Mouse (Mus musculus) layer of hippocampus, postnatal 10 days (tissue): ENCODE measurements around the gene Arsg. TPM values are rescaled to one million over a fixed set of nuclear protein-coding genes. Genes with fewer than 3 reads are reported as not detected.

ENCODE experiments used
- DNase-seq, 2 experiments: peaks; one replicate each; pipeline ENCODE4 v3.0.0; 2021; ENCODE audit warnings: low spot score in 2 of 2
- total RNA-seq, 2 experiments: library from RNA; stranded (reverse); gene quantifications; 2 replicates each; pipeline ENCODE4 v1.2.3; 2021

The Arsg gene
- total RNA-seq, 2 experiments from 2014 or later = 6.6 to 9.1 TPM

GRCm38 (mm10) chr11:109544432-109544831 is 71.3 kb downstream of the Arsg start:
- DNase-seq = no peak

- DNase-seq = no peak
Observed at GRCm38 (mm10) chr11:109545265-109545664, 72.1 kb downstream of the Arsg start.

GRCm38 (mm10) chr11:109545700-109546143 is 72.5 kb downstream of the Arsg start:
- DNase-seq = no peak

GRCm38 (mm10) chr11:109546305-109547001 is 73.3 kb downstream of the Arsg start:
- no peak for DNase-seq

GRCm38 (mm10) chr11:109547652-109548051 is 74.5 kb downstream of the Arsg start:
- no peak for DNase-seq

GRCm38 (mm10) chr11:109549599-109550290 is 76.6 kb downstream of the Arsg start:
- no peak for DNase-seq

- DNase-seq = no peak
Observed at GRCm38 (mm10) chr11:109553921-109554320, 80.7 kb downstream of the Arsg start.

- DNase-seq = no peak
Observed at GRCm38 (mm10) chr11:109554443-109554842, 81.3 kb downstream of the Arsg start.

GRCm38 (mm10) chr11:109556130-109556529 is 83.0 kb downstream of the Arsg start:
- no peak for DNase-seq

GRCm38 (mm10) chr11:109557419-109557818 is 84.2 kb downstream of the Arsg start:
- DNase-seq = no peak

GRCm38 (mm10) chr11:109559241-109559640 is 86.1 kb downstream of the Arsg start:
- no peak for DNase-seq

GRCm38 (mm10) chr11:109560793-109561257 is 87.7 kb downstream of the Arsg start:
- DNase-seq = peak; percentile 19 to 27

- DNase-seq = no peak
Observed at GRCm38 (mm10) chr11:109561445-109561844, 88.3 kb downstream of the Arsg start.

- DNase-seq = no peak
Observed at GRCm38 (mm10) chr11:109563708-109564107, 90.5 kb downstream of the Arsg start.

GRCm38 (mm10) chr11:109564466-109565214 is 91.5 kb downstream of the Arsg start:
- no peak for DNase-seq

GRCm38 (mm10) chr11:109569007-109569618 is 95.9 kb downstream of the Arsg start:
- DNase-seq = no peak

- DNase-seq = no peak
Observed at GRCm38 (mm10) chr11:109569809-109570208, 96.6 kb downstream of the Arsg start.

GRCm38 (mm10) chr11:109572051-109572450 is 98.9 kb downstream of the Arsg start:
- no peak for DNase-seq

- no peak for DNase-seq
Observed at GRCm38 (mm10) chr11:109574604-109575003, 101.4 kb downstream of the Arsg start.

- DNase-seq = no peak
Observed at GRCm38 (mm10) chr11:109575832-109576231, 102.7 kb downstream of the Arsg start.

- DNase-seq = no peak
Observed at GRCm38 (mm10) chr11:109578536-109578935, 105.4 kb downstream of the Arsg start.
